ENCODE assay signal across 10 mouse cellular contexts in genomic region chr7:126038366-126039246, GRCm38 (mm10). TPM values are rescaled to one million over a fixed set of nuclear protein-coding genes. Genes with fewer than 3 reads are reported as not detected.
DNase-seq lines count a peak whose midpoint lies in the region; ATAC-seq and TF ChIP-seq lines count a peak whose summit lies in the region.
"Had no signal": no experiment of that assay in that cellular context is flagged by ENCODE, and none has a peak within 500 bp of the region (broad histone marks: within the 10 kb centered on the region; RNA-seq: fewer than 3 reads in every experiment).

No protein-coding gene starts in this region.

- no peaks in the 10 kb centered on the region for H3K27me3 ChIP-seq in lung, embryonic 14.5 days (ENCODE audit: insufficient read depth, low read length)
- H3K27me3 ChIP-seq in intestine, embryonic 16.5 days (replicated peaks; ENCODE audit: control insufficient read depth, insufficient read depth, low read length) = no peaks in the 10 kb centered on the region

- no peak for TF ChIP-seq CTCF in lung, embryonic 14.5 days (IDR thresholded peaks at IDR 0.05; ENCODE audit: low read depth)
- TF ChIP-seq CTCF in lung, adult 2 months (IDR thresholded peaks at IDR 0.05; ENCODE audit: insufficient read depth, low read length) = no peak

- H3K36me3 ChIP-seq in lung, embryonic 14.5 days (ENCODE audit: insufficient read depth) = no peaks in the 10 kb centered on the region
- H3K36me3 ChIP-seq in intestine, embryonic 16.5 days (ENCODE audit: control insufficient read depth, insufficient read depth, low read length) = no peaks in the 10 kb centered on the region

- peak overlapping the region; percentile 36 for H3K4me2 ChIP-seq in lung, embryonic 14.5 days
- peak overlapping the region; percentile 19; the same call in 1 of the 2 replicates for H3K4me2 ChIP-seq in intestine, embryonic 16.5 days (ENCODE audit: low read depth, low read length)

- WGBS in lung, embryonic 14.5 days = 29% methylated on average over 25 of the region's 25 CpGs
- WGBS in lung, adult 2 months = 52% methylated on average over 25 of the region's 25 CpGs
- 34% methylated on average over 25 of the region's 25 CpGs for WGBS in intestine, embryonic 16.5 days

- no peak overlapping the region for H3K9ac ChIP-seq in lung, embryonic 14.5 days
- peak overlapping the region; percentile 20; the same call in 1 of the 2 replicates for H3K9ac ChIP-seq in intestine, embryonic 16.5 days (ENCODE audit: low read depth, low read length)

- ATAC-seq in lung, embryonic 14.5 days (ENCODE audit: insufficient read depth) = peak; percentile 53
- ATAC-seq in intestine, embryonic 16.5 days = peak; percentile 41; the same call in 1 of the 2 replicates
- ATAC-seq in megakaryocyte, adult 5-6 weeks (ENCODE audit: poor library complexity, severe bottlenecking) = no peak

- peak; percentile 87 for DNase-seq in lung, embryonic 14.5 days
- DNase-seq in lung, adult 2 months = no peak
- DNase-seq in gastrocnemius, postnatal 10 days = peak; percentile 24
- DNase-seq in lung, postnatal 36 days = peak; percentile 39
- DNase-seq in cerebellum, postnatal 25 days = no peak
- DNase-seq in ovary, postnatal 14 days (ENCODE audit: low spot score) = no peak

- H3K4me3 ChIP-seq in lung, embryonic 14.5 days (ENCODE audit: low read depth, low read length) = no peak overlapping the region
- no peak overlapping the region for H3K4me3 ChIP-seq in lung, adult 2 months (replicated peaks; ENCODE audit: extremely low read depth, low read depth, low read length)
- no peak overlapping the region for H3K4me3 ChIP-seq in intestine, embryonic 16.5 days (ENCODE audit: low read length)
- H3K4me3 ChIP-seq: heart, adult 2 months had no signal

- no peak for TF ChIP-seq POLR2A in lung, adult 2 months (IDR thresholded peaks at IDR 0.05; ENCODE audit: borderline replicate concordance, extremely low read depth, low read depth, low read length)

- no peaks in the 10 kb centered on the region for H3K9me3 ChIP-seq in lung, embryonic 14.5 days (ENCODE audit: low read depth, low read length)
- no peaks in the 10 kb centered on the region for H3K9me3 ChIP-seq in intestine, embryonic 16.5 days (ENCODE audit: control insufficient read depth, low read length)

- peak overlapping the region; percentile 92 for H3K27ac ChIP-seq in lung, embryonic 14.5 days (ENCODE audit: low read depth)
- peak overlapping the region; percentile 51 for H3K27ac ChIP-seq in intestine, embryonic 16.5 days (ENCODE audit: low read length)
- H3K27ac ChIP-seq: heart, adult 2 months had no signal

- peaks cover 24% of the 10 kb centered on the region for H3K4me1 ChIP-seq in lung, embryonic 14.5 days (ENCODE audit: insufficient read depth)
- no peaks in the 10 kb centered on the region for H3K4me1 ChIP-seq in lung, adult 2 months (ENCODE audit: control insufficient read depth, insufficient read depth, low read length)
- H3K4me1 ChIP-seq in intestine, embryonic 16.5 days (ENCODE audit: control insufficient read depth, insufficient read depth, low read length) = peaks cover 20% of the 10 kb centered on the region

RNA-seq across cellular contexts. Expression of gene Gsg1l, which starts 43.6 kb away (rescaled TPM):
- polyA plus RNA-seq in lung, embryonic 14.5 days (2014; fragmentation: Nextera tagmentation; extraction: Ambion mirVana) = 3.2 and 3.3 TPM in 2 replicates
- polyA plus RNA-seq in lung, adult 2 months (2012; rRNA removed) = 4.8 and 5.6 TPM in 2 replicates
- total RNA-seq in gastrocnemius, postnatal 10 days (2021) = under 1 TPM; 0.21 to 0.68 TPM
- polyA plus RNA-seq in intestine, embryonic 16.5 days (2015; fragmentation: Nextera tagmentation; extraction: Ambion mirVana) = 0.48 and 0.69 TPM in 2 replicates
- not detected in 2 replicates for total RNA-seq in megakaryocyte, adult 5-6 weeks (2015)
- total RNA-seq in megakaryocyte, adult 5-6 weeks (2017) = not detected in 2 replicates
- total RNA-seq: neutrophil, adult 5-6 weeks had no signal

Comparison
In these comparisons a context has a peak if more than half of its experiments do, and no peak if none do; other contexts are left out.
1. DNase-seq: peak in lung, embryonic 14.5 days (single experiment), gastrocnemius, postnatal 10 days (single experiment) and lung, postnatal 36 days (single experiment); none in lung, adult 2 months (single experiment), cerebellum, postnatal 25 days (0 of 2) and ovary, postnatal 14 days (single experiment).